Mouse (Mus musculus) olfactory bulb, adult 2 months (tissue): ENCODE data around the gene Gsk3b.

Experiments
- CTCF ChIP-seq: fragments of 200-500 bp; IDR thresholded peaks from 2 replicates; pipeline ENCODE4 v1.5.1; 2012; ENCODE audit warnings: low read depth, mild to moderate bottlenecking, low read length, moderate library complexity; ENCODE audit not compliant: insufficient read depth
- POLR2A ChIP-seq: fragments of 200-500 bp; IDR thresholded peaks from 2 replicates; pipeline ENCODE4 v1.6.1; 2012; ENCODE audit warnings: mild to moderate bottlenecking, low read depth, low read length, moderate library complexity; ENCODE audit not compliant: insufficient read depth

DNA sequence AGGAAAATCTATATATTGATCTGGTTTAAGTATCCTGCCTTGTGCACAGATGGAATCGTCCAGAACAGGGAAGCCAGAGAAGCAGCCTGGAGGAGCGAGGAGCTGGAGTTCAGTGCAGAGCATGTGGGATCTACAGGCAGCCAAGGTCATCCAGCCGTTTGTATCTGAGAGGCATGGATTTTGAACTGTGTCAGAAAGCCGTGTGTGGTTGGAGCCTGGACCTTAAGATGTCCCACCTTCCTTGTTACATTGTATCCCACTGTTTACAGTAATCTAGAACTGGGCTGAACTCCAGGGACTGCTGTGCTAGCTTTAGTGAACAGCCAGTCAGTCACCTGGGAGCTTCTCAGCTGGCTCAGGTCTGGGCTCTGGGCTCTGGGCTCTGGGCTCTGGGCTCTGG lies 197.7 kb downstream of the Gsk3b start:
- TF ChIP-seq CTCF (no peak), POLR2A (no peak)
